Mouse (Mus musculus) granulocyte monocyte progenitor cell, adult 5-6 weeks (primary cell): ENCODE measurements around the gene Fkrp. TPM values are rescaled to one million over a fixed set of nuclear protein-coding genes. Genes with fewer than 3 reads are reported as not detected.

Experiments used
- total RNA-seq, 2 experiments: library from RNA; stranded (forward) in 1 of 2; stranded (reverse) in 1 of 2; fragments of 200-712, 200-1000 nt in 1 of 2; fragments of >200 nt in 1 of 2; fragmentation: Nextera tagmentation in 1 of 2; gene quantifications; 2 replicates each; pipeline ENCODE4 v1.2.3; 2014 to 2017

The Fkrp gene
- total RNA-seq, 2 experiments from 2014 or later = 8.1 to 9.3 TPM

Other genes with a start within 250 kb of the Fkrp start
- 7.6 and 10.9 TPM in 2 replicates for gene Arhgap35, start 201.7 kb downstream of the Fkrp start, total RNA-seq (2014; fragmentation: Nextera tagmentation)
- 6.6 and 7.6 TPM in 2 replicates for gene Arhgap35, start 201.7 kb downstream of the Fkrp start, total RNA-seq (2017)
- not detected in 2 replicates for gene Ceacam15, start 141.0 kb downstream of the Fkrp start, total RNA-seq (2014; fragmentation: Nextera tagmentation)
- gene Ceacam15, start 141.0 kb downstream of the Fkrp start, total RNA-seq (2017) = not detected in 2 replicates
- gene Ceacam9, start 94.8 kb downstream of the Fkrp start, total RNA-seq (2014; fragmentation: Nextera tagmentation) = not detected in 2 replicates
- gene Ceacam9, start 94.8 kb downstream of the Fkrp start, total RNA-seq (2017) = not detected in 2 replicates
- 141 and 168 TPM in 2 replicates for gene Ap2s1, start 78.3 kb downstream of the Fkrp start, total RNA-seq (2014; fragmentation: Nextera tagmentation)
- gene Ap2s1, start 78.3 kb downstream of the Fkrp start, total RNA-seq (2017) = 102 and 128 TPM in 2 replicates
- gene Slc1a5, start 35.4 kb downstream of the Fkrp start, total RNA-seq (2014; fragmentation: Nextera tagmentation) = 110 and 118 TPM in 2 replicates
- 46.4 and 47.2 TPM in 2 replicates for gene Slc1a5, start 35.4 kb downstream of the Fkrp start, total RNA-seq (2017)
- 36.8 and 50.4 TPM in 2 replicates for gene Strn4, start 843 bp downstream of the Fkrp start, total RNA-seq (2014; fragmentation: Nextera tagmentation)
- gene Strn4, start 843 bp downstream of the Fkrp start, total RNA-seq (2017) = 47.0 and 63.5 TPM in 2 replicates
- gene Prkd2, start 26.2 kb upstream of the Fkrp start, total RNA-seq (2014; fragmentation: Nextera tagmentation) = 9.6 and 14.6 TPM in 2 replicates
- gene Prkd2, start 26.2 kb upstream of the Fkrp start, total RNA-seq (2017) = 3.4 and 11.9 TPM in 2 replicates
- gene Dact3, start 58.6 kb upstream of the Fkrp start, total RNA-seq (2014; fragmentation: Nextera tagmentation) = not detected in 2 replicates
- gene Dact3, start 58.6 kb upstream of the Fkrp start, total RNA-seq (2017) = 0.31 and 0.69 TPM in 2 replicates
- not detected in 2 replicates for gene Gng8, start 75.1 kb upstream of the Fkrp start, total RNA-seq (2014; fragmentation: Nextera tagmentation)
- gene Gng8, start 75.1 kb upstream of the Fkrp start, total RNA-seq (2017) = 0.26 and 0.62 TPM in 2 replicates
- gene Ptgir, start 89.8 kb upstream of the Fkrp start, total RNA-seq (2014; fragmentation: Nextera tagmentation) = 1.1 and 1.2 TPM in 2 replicates
- gene Ptgir, start 89.8 kb upstream of the Fkrp start, total RNA-seq (2017) = 2.2 and 2.6 TPM in 2 replicates
- 188 and 246 TPM in 2 replicates for gene Calm3, start 107.4 kb upstream of the Fkrp start, total RNA-seq (2014; fragmentation: Nextera tagmentation)
- 463 and 465 TPM in 2 replicates for gene Calm3, start 107.4 kb upstream of the Fkrp start, total RNA-seq (2017)
- gene Pnmal2, start 128.0 kb upstream of the Fkrp start, total RNA-seq (2014; fragmentation: Nextera tagmentation) = not detected in 2 replicates
- gene Pnmal2, start 128.0 kb upstream of the Fkrp start, total RNA-seq (2017) = 0.04 TPM in 1 of 2 replicates, not detected in the other
- not detected in 2 replicates for gene Pnmal1, start 142.9 kb upstream of the Fkrp start, total RNA-seq (2014; fragmentation: Nextera tagmentation)
- gene Pnmal1, start 142.9 kb upstream of the Fkrp start, total RNA-seq (2017) = not detected in 2 replicates
- 0.09 TPM in 1 of 2 replicates, not detected in the other for gene Gm42372, start 166.4 kb upstream of the Fkrp start, total RNA-seq (2014; fragmentation: Nextera tagmentation)
- 0.04 TPM in 1 of 2 replicates, not detected in the other for gene Gm42372, start 166.4 kb upstream of the Fkrp start, total RNA-seq (2017)
- 4.6 and 4.9 TPM in 2 replicates for gene Ccdc8, start 176.0 kb upstream of the Fkrp start, total RNA-seq (2014; fragmentation: Nextera tagmentation)
- 4.8 and 6.5 TPM in 2 replicates for gene Ccdc8, start 176.0 kb upstream of the Fkrp start, total RNA-seq (2017)
- 96.2 and 123 TPM in 2 replicates for gene Ppp5c, start 211.2 kb upstream of the Fkrp start, total RNA-seq (2014; fragmentation: Nextera tagmentation)
- gene Ppp5c, start 211.2 kb upstream of the Fkrp start, total RNA-seq (2017) = 81.0 and 89.8 TPM in 2 replicates
- 0.04 and 1.1 TPM in 2 replicates for gene Hif3a, start 245.7 kb upstream of the Fkrp start, total RNA-seq (2014; fragmentation: Nextera tagmentation)
- 0.05 and 0.47 TPM in 2 replicates for gene Hif3a, start 245.7 kb upstream of the Fkrp start, total RNA-seq (2017)